Mouse (Mus musculus) cerebellum, adult (tissue): ENCODE measurements around the gene Kirrel2.

ENCODE experiments used
- ATAC-seq: cut with Nextera tagmentation; 2 replicates; pipeline ENCODE4 v1.9.2; 2017; ENCODE audit warnings: mild to moderate bottlenecking, moderate library complexity, mixed read lengths; ENCODE audit not compliant: insufficient number of reproducible peaks, low FRiP score, low TSS enrichment

Kirrel2 gene

GRCm38 (mm10) chr7:30453766-30454165, 3.7 kb downstream of the Kirrel2 start:
- no peak for ATAC-seq

- no peak for ATAC-seq
Observed at GRCm38 (mm10) chr7:30453327-30453726, 4.2 kb downstream of the Kirrel2 start.

GRCm38 (mm10) chr7:30450241-30450640, 7.2 kb downstream of the Kirrel2 start:
- ATAC-seq: no peak

- peak; percentile 37; the same call in 1 of the 2 replicates for ATAC-seq
Observed at GRCm38 (mm10) chr7:30444971-30445751, 12.3 kb downstream of the Kirrel2 start, which contains the start of gene Aplp1. Gene Aplp1, minus strand, starts transcription at chr7:30445535.

- no peak for ATAC-seq
Observed at GRCm38 (mm10) chr7:30444154-30444970, 13.1 kb downstream of the Kirrel2 start.

GRCm38 (mm10) chr7:30443696-30444095, 13.8 kb downstream of the Kirrel2 start:
- no peak for ATAC-seq

- ATAC-seq: no peak
Observed at GRCm38 (mm10) chr7:30440697-30441096, 16.8 kb downstream of the Kirrel2 start.

- ATAC-seq: no peak
Observed at GRCm38 (mm10) chr7:30439734-30440133, 17.8 kb downstream of the Kirrel2 start.

GRCm38 (mm10) chr7:30436879-30437278, 20.6 kb downstream of the Kirrel2 start:
- ATAC-seq: no peak

GRCm38 (mm10) chr7:30435156-30435555, 22.3 kb downstream of the Kirrel2 start:
- no peak for ATAC-seq

GRCm38 (mm10) chr7:30434701-30435100, 22.8 kb downstream of the Kirrel2 start:
- ATAC-seq: no peak

- no peak for ATAC-seq
Observed at GRCm38 (mm10) chr7:30434238-30434637, 23.3 kb downstream of the Kirrel2 start.

GRCm38 (mm10) chr7:30431793-30432192, 25.7 kb downstream of the Kirrel2 start:
- ATAC-seq: peak; percentile 78; the same call in 1 of the 2 replicates

- ATAC-seq: no peak
Observed at GRCm38 (mm10) chr7:30430191-30430590, 27.3 kb downstream of the Kirrel2 start.

GRCm38 (mm10) chr7:30429327-30429726, 28.2 kb downstream of the Kirrel2 start:
- no peak for ATAC-seq

- ATAC-seq: no peak
Observed at GRCm38 (mm10) chr7:30423071-30423641, 34.3 kb downstream of the Kirrel2 start.

- 0 out of 2 replicates have a peak, but pooled peaks have one; percentile 4 for ATAC-seq
Observed at GRCm38 (mm10) chr7:30422560-30422959, 34.9 kb downstream of the Kirrel2 start.

- peak; percentile 64 for ATAC-seq
Observed at GRCm38 (mm10) chr7:30421890-30422435, 35.5 kb downstream of the Kirrel2 start.

GRCm38 (mm10) chr7:30421175-30421889, 36.2 kb downstream of the Kirrel2 start, which contains the start of gene Nfkbid:
Gene Nfkbid, plus strand, starts transcription at chr7:30421732.
- ATAC-seq: no peak

- no peak for ATAC-seq
Observed at GRCm38 (mm10) chr7:30420673-30421072, 36.8 kb downstream of the Kirrel2 start.
